Comparison of ENCODE assay signal across 32 mouse cellular contexts in the genomic region with DNA sequence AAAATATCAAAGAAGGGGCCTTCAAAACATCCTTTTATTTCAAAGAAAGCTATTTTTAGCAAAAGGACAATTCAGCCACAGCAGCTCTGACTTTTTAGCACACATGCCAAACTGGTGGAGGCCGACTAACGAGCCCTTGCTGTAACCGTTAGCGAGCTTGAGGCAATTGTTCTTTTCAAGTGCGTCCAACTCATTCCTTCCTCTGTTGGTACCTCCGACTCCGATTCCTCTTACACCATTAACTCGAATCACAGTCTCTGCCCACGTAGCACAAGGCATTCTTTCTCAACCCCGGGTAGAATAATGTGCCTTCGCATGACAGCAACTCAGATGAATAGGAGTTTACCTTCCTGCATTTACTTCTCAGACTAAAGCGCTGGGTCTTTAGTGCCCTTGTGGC. TPM values are rescaled to one million over a fixed set of nuclear protein-coding genes. Genes with fewer than 3 reads are reported as not detected.
DNase-seq lines count a peak whose midpoint lies in the region; ATAC-seq and TF ChIP-seq lines count a peak whose summit lies in the region.
"Had no signal": no experiment of that assay in that cellular context is flagged by ENCODE, and none has a peak within 500 bp of the region (broad histone marks: within the 10 kb centered on the region; RNA-seq: fewer than 3 reads in every experiment).

No protein-coding gene starts in this region.

- H3K36me3 ChIP-seq in kidney, postnatal 0 days (ENCODE audit: insufficient read depth, low read length) = no peaks in the 10 kb centered on the region
- H3K36me3 ChIP-seq: embryonic facial prominence, embryonic 13.5 days; G1E; heart, embryonic 10.5 days; hindbrain, embryonic 12.5 days; intestine, embryonic 15.5 days; limb, embryonic 13.5 days; midbrain, embryonic 10.5 days; midbrain, embryonic 15.5 days; neural tube, embryonic 15.5 days had no signal

- no peaks in the 10 kb centered on the region for H3K27me3 ChIP-seq in kidney, postnatal 0 days (ENCODE audit: insufficient read depth, low read length)
- H3K27me3 ChIP-seq: embryonic facial prominence, embryonic 13.5 days; forebrain, embryonic 13.5 days; hindbrain, embryonic 12.5 days; intestine, embryonic 15.5 days; limb, embryonic 13.5 days; midbrain, embryonic 15.5 days; neural tube, embryonic 15.5 days had no signal

- ATAC-seq in kidney, postnatal 0 days (replicated peaks; ENCODE audit: low FRiP score, low read depth) = no peak
- no peak for ATAC-seq in erythroblast, adult 5-6 weeks (replicated peaks; ENCODE audit: low FRiP score, poor library complexity, severe bottlenecking)
- ATAC-seq: forebrain, embryonic 13.5 days; hindbrain, postnatal 0 days; intestine, embryonic 15.5 days; midbrain, embryonic 15.5 days had no signal

- no peak overlapping the region for H3K9ac ChIP-seq in kidney, postnatal 0 days (ENCODE audit: low read depth, low read length)
- H3K9ac ChIP-seq: embryonic facial prominence, embryonic 13.5 days; forebrain, embryonic 13.5 days; hindbrain, embryonic 12.5 days; intestine, embryonic 15.5 days; limb, embryonic 13.5 days; midbrain, embryonic 15.5 days; neural tube, embryonic 15.5 days had no signal

- TF ChIP-seq CTCF in kidney, postnatal 0 days (IDR thresholded peaks at IDR 0.05; ENCODE audit: low read depth) = 0 out of 2 replicates have a peak, but pooled peaks have one; percentile 9
- no peak for TF ChIP-seq CTCF in lung, adult 2 months (IDR thresholded peaks at IDR 0.05; ENCODE audit: insufficient read depth, low read length)
- no peak for TF ChIP-seq CTCF in brain, embryonic 14.5 days (IDR thresholded peaks at IDR 0.05; ENCODE audit: borderline replicate concordance, extremely low read depth, insufficient read depth, insufficient read length)

- DNase-seq in adrenal gland, adult 2 months = peak; percentile 26
- DNase-seq in adrenal gland, postnatal 10 days = no peak
- DNase-seq in kidney, postnatal 0 days (ENCODE audit: low spot score) = no peak
- DNase-seq in kidney, postnatal 14 days = no peak
- DNase-seq in lung, postnatal 25 days (ENCODE audit: low spot score) = peak; percentile 12
- no peak for DNase-seq in lung, adult 2 months
- peak; percentile 66 for DNase-seq in brain, embryonic 14.5 days (ENCODE audit: low read depth)
- DNase-seq: adrenal gland, adult 8-10 months; cerebellum, adult 18-20 months; cerebellum, postnatal 10 days; gastrocnemius, postnatal 36 days; heart, postnatal 36 days; kidney, adult 2 months; right cerebral cortex, adult 18-20 months; spleen, adult 18-20 months; thymus, adult 18-20 months; thymus, postnatal 25 days had no signal

- no peak for TF ChIP-seq POLR2A in lung, adult 2 months (IDR thresholded peaks at IDR 0.05; ENCODE audit: borderline replicate concordance, extremely low read depth, low read depth, low read length)
- no peak for TF ChIP-seq POLR2A in brain, embryonic 14.5 days (IDR thresholded peaks at IDR 0.05; ENCODE audit: borderline replicate concordance, extremely low read depth, insufficient read depth, insufficient read length, poor library complexity, severe bottlenecking)

- H3K4me3 ChIP-seq in kidney, postnatal 0 days (replicated peaks; ENCODE audit: low read depth, low read length) = no peak overlapping the region
- H3K4me3 ChIP-seq in lung, adult 2 months (replicated peaks; ENCODE audit: extremely low read depth, low read depth, low read length) = no peak overlapping the region
- H3K4me3 ChIP-seq: embryonic facial prominence, embryonic 13.5 days; erythroblast, embryonic 14.5 days; forebrain, embryonic 13.5 days; heart, embryonic 10.5 days; hindbrain, embryonic 12.5 days; intestine, embryonic 15.5 days; limb, embryonic 13.5 days; midbrain, embryonic 10.5 days; midbrain, embryonic 15.5 days; neural tube, embryonic 15.5 days had no signal

- H3K4me1 ChIP-seq in kidney, postnatal 0 days (replicated peaks; ENCODE audit: insufficient read depth, low read length) = no peaks in the 10 kb centered on the region
- no peaks in the 10 kb centered on the region for H3K4me1 ChIP-seq in lung, adult 2 months (ENCODE audit: control insufficient read depth, insufficient read depth, low read length)
- H3K4me1 ChIP-seq: embryonic facial prominence, embryonic 13.5 days; heart, embryonic 10.5 days; hindbrain, embryonic 12.5 days; intestine, embryonic 15.5 days; midbrain, embryonic 10.5 days; midbrain, embryonic 15.5 days; neural tube, embryonic 15.5 days had no signal

- 39% methylated on average over 12 of the region's 12 CpGs for WGBS in kidney, postnatal 0 days
- 40% methylated on average over 12 of the region's 12 CpGs for WGBS in lung, adult 2 months

- H3K9me3 ChIP-seq in kidney, postnatal 0 days (replicated peaks; ENCODE audit: low read length) = no peaks in the 10 kb centered on the region
- H3K9me3 ChIP-seq: embryonic facial prominence, embryonic 13.5 days; forebrain, embryonic 13.5 days; G1E; heart, embryonic 10.5 days; intestine, embryonic 15.5 days; limb, embryonic 13.5 days; midbrain, embryonic 10.5 days; midbrain, embryonic 15.5 days; neural tube, embryonic 15.5 days had no signal

- H3K27ac ChIP-seq in kidney, postnatal 0 days = no peak overlapping the region; the same call in 1 of the 2 replicates
- H3K27ac ChIP-seq: embryonic facial prominence, embryonic 13.5 days; forebrain, embryonic 13.5 days; heart, embryonic 10.5 days; hindbrain, embryonic 12.5 days; hindbrain, postnatal 0 days; intestine, embryonic 15.5 days; limb, embryonic 13.5 days; midbrain, embryonic 10.5 days; midbrain, embryonic 15.5 days; neural tube, embryonic 15.5 days; stomach, postnatal 0 days had no signal

- H3K4me2 ChIP-seq in kidney, postnatal 0 days (ENCODE audit: low read length) = no peak overlapping the region
- H3K4me2 ChIP-seq: embryonic facial prominence, embryonic 13.5 days; forebrain, embryonic 13.5 days; hindbrain, embryonic 12.5 days; intestine, embryonic 15.5 days; limb, embryonic 13.5 days; liver, embryonic 11.5 days; midbrain, embryonic 15.5 days; neural tube, embryonic 15.5 days had no signal

RNA-seq across cellular contexts. Expression of gene Itm2b, which starts 45.5 kb away (rescaled TPM):
- total RNA-seq in adrenal gland, adult 2 months (2021) = 1,000 to 10,000 TPM; 1,107 to 1,115 TPM
- polyA plus RNA-seq in adrenal gland, adult 2 months (2012; rRNA removed) = 828 and 985 TPM in 2 replicates
- total RNA-seq in adrenal gland, postnatal 10 days (2021) = 100 to 1,000 TPM; 788 to 894 TPM
- 1,975 and 1,980 TPM in 2 replicates for polyA plus RNA-seq in kidney, postnatal 0 days (2015; fragmentation: Nextera tagmentation; extraction: Ambion mirVana)
- 1,455 and 1,580 TPM in 2 replicates for polyA plus RNA-seq in lung, adult 2 months (2012; rRNA removed)
- polyA plus RNA-seq in brain, embryonic 14.5 days (2012; rRNA removed) = 371 and 377 TPM in 2 replicates
- 663 and 726 TPM in 2 replicates for total RNA-seq in erythroblast, adult 5-6 weeks (2015; ENCODE audit: low replicate concordance)
- 538 and 746 TPM in 2 replicates for total RNA-seq in erythroblast, adult 5-6 weeks (2017; ENCODE audit: low replicate concordance)

Comparison
In these comparisons a context has a peak if more than half of its experiments do, and no peak if none do; other contexts are left out.
1. DNase-seq: peak in adrenal gland, adult 2 months (single experiment), lung, postnatal 25 days (single experiment) and brain, embryonic 14.5 days (single experiment); none in adrenal gland, postnatal 10 days (single experiment), kidney, postnatal 0 days (single experiment), kidney, postnatal 14 days (single experiment) and lung, adult 2 months (single experiment).